Mouse (Mus musculus) ES-E14 (cell line): Measurements from ENCODE around the gene Nmbr. TPM values are rescaled to one million over a fixed set of nuclear protein-coding genes. Genes with fewer than 3 reads are reported as not detected.

ENCODE experiments used
- DNase-seq: peaks from one replicate; pipeline ENCODE4 v3.0.0-alpha.2; 2013; ENCODE audit warnings: low read depth, low spot score
- H3K27ac ChIP-seq: 2 replicates; pipeline ENCODE4 v1.5.1; 2012; ENCODE audit warnings: low read depth, mild to moderate bottlenecking, low read length, moderate library complexity, mixed read lengths; ENCODE audit not compliant: poor library complexity, insufficient read depth, severe bottlenecking
- H3K36me3 ChIP-seq: 2 replicates; pipeline ENCODE4 v1.6.1; 2012; ENCODE audit warnings: mild to moderate bottlenecking, low read length, moderate library complexity, mixed read lengths; ENCODE audit not compliant: control insufficient read depth, poor library complexity, insufficient read depth, severe bottlenecking
- H3K4me1 ChIP-seq, 2 experiments: fragments of 150-350 bp in 1 of 2; sonication (generic) in 1 of 2; 2 replicates each; pipeline ENCODE4 v1.6.1; 2012; ENCODE audit warnings: low read length in 2 of 2, mild to moderate bottlenecking in 1 of 2, mixed read lengths in 1 of 2; ENCODE audit not compliant: control insufficient read depth in 2 of 2, insufficient read depth in 2 of 2, poor library complexity in 1 of 2
- H3K4me3 ChIP-seq, 2 experiments: fragments of 150-350 bp in 1 of 2; sonication (generic) in 1 of 2; 2 replicates each; pipeline ENCODE4 v1.5.1; 2012; ENCODE audit warnings: low read length in 2 of 2, low read depth in 1 of 2, mild to moderate bottlenecking in 1 of 2, mixed read lengths in 1 of 2; ENCODE audit not compliant: insufficient read depth in 1 of 2, poor library complexity in 1 of 2, severe bottlenecking in 1 of 2
- H3K9ac ChIP-seq: 2 replicates; pipeline ENCODE4 v1.6.1; 2012; ENCODE audit warnings: low read depth, mild to moderate bottlenecking, low read length, mixed read lengths; ENCODE audit not compliant: poor library complexity, insufficient read depth, severe bottlenecking
- H3K9me3 ChIP-seq: fragments of 150-350 bp; sonication (generic); 2 replicates; pipeline ENCODE4 v1.6.1; 2012; ENCODE audit warnings: low read depth, mild to moderate bottlenecking, low read length; ENCODE audit not compliant: control insufficient read depth, insufficient read depth
- CHD2 ChIP-seq: IDR thresholded peaks from 2 replicates; pipeline ENCODE4 v1.6.1; 2014; ENCODE audit warnings: mild to moderate bottlenecking, low read depth, low read length, inconsistent platforms
- HCFC1 ChIP-seq: IDR thresholded peaks from 2 replicates; pipeline ENCODE4 v1.6.1; 2012; ENCODE audit warnings: low read length, inconsistent platforms, borderline replicate concordance; ENCODE audit not compliant: insufficient read depth
- MAFK ChIP-seq: IDR thresholded peaks from 2 replicates; pipeline ENCODE4 v1.6.1; 2014; ENCODE audit warnings: mild to moderate bottlenecking, low read depth, low read length, inconsistent platforms; ENCODE audit not compliant: insufficient read depth
- ZC3H11A ChIP-seq: IDR thresholded peaks from 2 replicates; pipeline ENCODE4 v1.6.1; 2012; ENCODE audit warnings: low read depth, mild to moderate bottlenecking, inconsistent platforms, low read length, borderline replicate concordance
- ZNF384 ChIP-seq: IDR thresholded peaks from 2 replicates; pipeline ENCODE4 v1.6.1; 2012; ENCODE audit warnings: low read depth, low read length, inconsistent platforms
- in situ Hi-C, 2 experiments: fragments of 600-800 bp; cut with MboI; formaldehyde crosslinking; loops; one replicate each; pipeline ENCODE4 v1.15.1; 2025; ENCODE audit warnings: low sequenced_read_pairs in 2 of 2, inconsistent platforms in 1 of 2; ENCODE audit not compliant: unreplicated experiment in 2 of 2
- total RNA-seq: library from RNA; depleted of rRNA; stranded (reverse); fragments of 300-350 nt; gene quantifications from 2 replicates; pipeline ENCODE4 v1.2.3, GENCODE M21; 2012

The Nmbr gene
- total RNA-seq, 1 experiment: 0.27 TPM

DNA sequence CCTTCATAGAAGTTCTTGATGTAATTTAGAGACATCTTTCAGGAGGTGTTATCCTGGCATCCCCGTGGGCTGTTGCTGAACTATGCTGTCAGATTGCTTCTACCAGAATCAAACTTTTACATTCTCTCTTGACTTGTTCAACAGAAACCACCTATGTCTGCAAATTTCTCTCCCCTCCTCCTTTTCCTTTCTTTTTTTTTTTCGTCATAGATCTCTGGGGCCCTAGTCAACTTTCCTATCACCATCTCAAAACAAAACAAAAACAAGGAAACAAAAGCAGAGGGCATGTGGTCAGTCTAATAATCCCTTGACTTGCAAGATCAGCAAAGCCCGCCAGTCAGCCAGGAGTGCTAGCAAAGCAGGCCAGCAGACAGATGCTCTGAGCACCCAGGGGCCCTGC, 12.7 kb downstream of the Nmbr start, which contains the start of gene Gje1:
Gene Gje1, minus strand, starts transcription at position 101 of the 400 bp plus-strand sequence.
- H3K36me3 ChIP-seq: no peaks in the 10 kb centered on the region
- no peak within 1 kb of the TSS for H3K9ac ChIP-seq
- in situ Hi-C loops: no loop called here
- DNase-seq: no peak
- no peak within 1 kb of the TSS for H3K4me3 ChIP-seq
- no peaks in the 10 kb centered on the region for H3K9me3 ChIP-seq
- H3K4me1 ChIP-seq: no peaks in the 10 kb centered on the region
- H3K27ac ChIP-seq: no peak within 1 kb of the TSS
- no peak for TF ChIP-seq ZNF384
- no peak for TF ChIP-seq ZC3H11A
- TF ChIP-seq CHD2: no peak
- no peak for TF ChIP-seq HCFC1
- no peak for TF ChIP-seq MAFK

GRCm38 (mm10) chr10:14725671-14726070, 20.3 kb downstream of the Nmbr start:
- H3K9me3 ChIP-seq: no peaks in the 10 kb centered on the region
- no peak overlapping the region for H3K4me3 ChIP-seq
- no peak overlapping the region for H3K9ac ChIP-seq
- no peaks in the 10 kb centered on the region for H3K4me1 ChIP-seq
- TF ChIP-seq CHD2 (no peak), HCFC1 (no peak), MAFK (no peak), ZC3H11A (no peak), ZNF384 (no peak)
- no peak for DNase-seq
- in situ Hi-C loops: no loop called here
- H3K36me3 ChIP-seq: no peaks in the 10 kb centered on the region
- H3K27ac ChIP-seq: no peak overlapping the region

- H3K27ac ChIP-seq: no peak overlapping the region
- H3K4me1 ChIP-seq: no peaks in the 10 kb centered on the region
- peak; percentile 38; the same call in 1 of the 2 replicates for TF ChIP-seq ZC3H11A
- no peak for TF ChIP-seq HCFC1
- H3K9ac ChIP-seq: no peak overlapping the region
- DNase-seq: peak; percentile 21
- H3K4me3 ChIP-seq: no peak overlapping the region
- in situ Hi-C loops: no loop called here
- no peaks in the 10 kb centered on the region for H3K36me3 ChIP-seq
- no peaks in the 10 kb centered on the region for H3K9me3 ChIP-seq
Observed at GRCm38 (mm10) chr10:14734285-14734684, 28.9 kb downstream of the Nmbr start.

GRCm38 (mm10) chr10:14759665-14760558, 54.5 kb downstream of the Nmbr start:
- Histone ChIP-seq H3K27ac (no peak overlapping the region), H3K9me3 (no peaks in the 10 kb centered on the region), H3K4me1 (no peaks in the 10 kb centered on the region), H3K9ac (peak overlapping the region; percentile 44), H3K4me3 (peak overlapping the region; percentile 50 to 58), H3K36me3 (no peaks in the 10 kb centered on the region)
- in situ Hi-C loops: no loop called here
- TF ChIP-seq ZNF384 (no peak), CHD2 (no peak), MAFK (no peak), ZC3H11A (no peak), HCFC1 (no peak)
- DNase-seq: peak; percentile 26
